Mouse (Mus musculus): ENCODE data around the gene Dach1.

DNA sequence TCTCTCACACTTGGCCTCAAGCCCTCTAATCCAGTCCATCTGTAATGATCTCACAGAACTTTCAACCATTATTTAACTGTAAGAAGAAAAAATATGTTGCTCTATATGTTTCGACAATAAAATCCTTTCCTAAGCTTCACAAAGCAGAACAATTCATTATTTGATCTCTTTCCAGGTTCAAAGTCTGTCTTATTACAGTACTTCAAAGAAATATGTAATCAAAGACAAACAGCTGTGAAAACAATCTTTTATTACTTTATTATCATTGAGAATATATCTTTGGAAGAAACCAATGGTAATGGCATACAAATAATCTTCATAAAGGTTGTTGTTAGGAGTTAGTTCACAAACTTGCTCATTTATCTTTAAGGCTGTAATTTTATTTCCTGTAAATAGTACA, 84.8 kb downstream of the Dach1 start:
- no peak for TF ChIP-seq POLR2A (IDR thresholded peaks at IDR 0.05; ENCODE audit: insufficient read depth, low read length)
- TF ChIP-seq CTCF (IDR thresholded peaks at IDR 0.05; ENCODE audit: low read depth, low read length): no peak

All from ES-Bruce4 (cell line).